Mouse (Mus musculus): ENCODE data around the gene Cd274.

DNA sequence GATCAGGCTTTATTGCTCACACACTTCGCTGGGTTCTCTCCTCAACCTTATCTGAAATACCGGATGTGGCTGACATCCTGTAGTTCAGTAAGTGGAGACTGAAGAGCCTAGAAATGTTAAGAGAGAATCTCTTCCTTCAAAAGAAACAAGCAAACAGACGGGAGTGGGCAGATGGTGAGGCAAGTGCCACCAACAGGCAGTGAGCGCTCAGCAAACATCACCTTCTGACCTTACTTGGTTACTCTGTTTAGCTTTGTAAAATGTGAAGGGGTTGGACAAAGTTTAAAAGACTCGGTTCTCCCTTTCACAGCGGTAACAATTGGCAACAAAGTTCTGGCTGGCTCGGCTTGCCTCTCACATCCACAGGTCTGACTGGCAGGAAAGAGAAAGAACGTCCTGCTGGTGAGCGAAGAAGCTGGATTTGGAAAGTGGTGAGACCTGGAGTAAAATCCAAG is 51.4 kb downstream of the Cd274 start:
- TF ChIP-seq POLR2A (IDR thresholded peaks at IDR 0.05; ENCODE audit: insufficient read length, low read depth) (no peak), POLR2AphosphoS2 (IDR thresholded peaks at IDR 0.05; ENCODE audit: insufficient read length, low read depth) (no peak), SRF (IDR thresholded peaks at IDR 0.05; ENCODE audit: control insufficient read depth, insufficient read length, low read depth) (no peak), USF1 (IDR thresholded peaks at IDR 0.05; ENCODE audit: low read depth) (no peak), MYOG (IDR thresholded peaks at IDR 0.05; ENCODE audit: control insufficient read depth in 1 of 3, insufficient read depth in 1 of 3, insufficient read length in 2 of 3, low read depth in 2 of 3) (no peak), E2F4 (IDR thresholded peaks at IDR 0.05; ENCODE audit: insufficient read depth) (no peak)
